Mouse (Mus musculus): ENCODE data around the gene Appl2. TPM values are rescaled to one million over a fixed set of nuclear protein-coding genes. Genes with fewer than 3 reads are reported as not detected.

Appl2 gene
- total RNA-seq, 1 experiment from 2014 or later, result 261 TPM

- no peak for DNase-seq
Observed at GRCm38 (mm10) chr10:83631775-83632174, 16.8 kb downstream of the Appl2 start.

GRCm38 (mm10) chr10:83630899-83631298 is 17.6 kb downstream of the Appl2 start:
- no peak for DNase-seq

GRCm38 (mm10) chr10:83629878-83630277 is 18.7 kb downstream of the Appl2 start:
- DNase-seq, result no peak

- DNase-seq, result no peak
Observed at GRCm38 (mm10) chr10:83629190-83629781, 19.3 kb downstream of the Appl2 start.

GRCm38 (mm10) chr10:83628241-83628640 is 20.3 kb downstream of the Appl2 start:
- no peak for DNase-seq

- DNase-seq, result no peak
Observed at GRCm38 (mm10) chr10:83627113-83627687, 21.3 kb downstream of the Appl2 start.

- DNase-seq, result no peak
Observed at GRCm38 (mm10) chr10:83624841-83625240, 23.7 kb downstream of the Appl2 start.

GRCm38 (mm10) chr10:83624065-83624464 is 24.5 kb downstream of the Appl2 start:
- DNase-seq, result no peak

- DNase-seq, result no peak
Observed at GRCm38 (mm10) chr10:83620350-83621055, 28.0 kb downstream of the Appl2 start.

- no peak for DNase-seq
Observed at GRCm38 (mm10) chr10:83618819-83619440, 29.6 kb downstream of the Appl2 start.

GRCm38 (mm10) chr10:83617366-83617765 is 31.2 kb downstream of the Appl2 start:
- peak; percentile 34 for DNase-seq

GRCm38 (mm10) chr10:83612648-83613215 is 35.8 kb downstream of the Appl2 start:
- no peak for DNase-seq

GRCm38 (mm10) chr10:83611863-83612262 is 36.7 kb downstream of the Appl2 start:
- no peak for DNase-seq

- no peak for DNase-seq
Observed at GRCm38 (mm10) chr10:83610518-83610917, 38.0 kb downstream of the Appl2 start.

GRCm38 (mm10) chr10:83608596-83608995 is 39.9 kb downstream of the Appl2 start:
- DNase-seq, result no peak

- no peak for DNase-seq
Observed at GRCm38 (mm10) chr10:83607111-83607510, 41.4 kb downstream of the Appl2 start.

GRCm38 (mm10) chr10:83605637-83606183 is 42.8 kb downstream of the Appl2 start:
- no peak for DNase-seq

GRCm38 (mm10) chr10:83603956-83604564 is 44.5 kb downstream of the Appl2 start:
- no peak for DNase-seq

GRCm38 (mm10) chr10:83600650-83601049 is 47.9 kb downstream of the Appl2 start:
- DNase-seq, result no peak

- no peak for DNase-seq
Observed at GRCm38 (mm10) chr10:83594526-83594925, 54.0 kb downstream of the Appl2 start.

GRCm38 (mm10) chr10:83592616-83593015 is 55.9 kb downstream of the Appl2 start:
- no peak for DNase-seq

- DNase-seq, result no peak
Observed at GRCm38 (mm10) chr10:83590801-83591200, 57.7 kb downstream of the Appl2 start.
